Comparison of ENCODE assay signal across 8 mouse cellular contexts in genomic region chr17:57246663-57247392, GRCm38 (mm10). TPM values are rescaled to one million over a fixed set of nuclear protein-coding genes. Genes with fewer than 3 reads are reported as not detected.
DNase-seq lines count a peak whose midpoint lies in the region; ATAC-seq and TF ChIP-seq lines count a peak whose summit lies in the region.

No protein-coding gene starts in this region.

- TF ChIP-seq POLR2A in bone marrow macrophage, adult 2 months (IDR thresholded peaks at IDR 0.05; ENCODE audit: borderline replicate concordance, low read depth, low read length), result no peak

- H3K27ac ChIP-seq in left cerebral cortex, adult 2 months, result peak overlapping the region; percentile 96
- H3K27ac ChIP-seq in bone marrow macrophage, adult 2 months (ENCODE audit: insufficient read depth, low read depth, low read length), result peak overlapping the region; percentile 37
- H3K27ac ChIP-seq in forebrain, embryonic 15.5 days (replicated peaks), result peak overlapping the region; percentile 97
- peak overlapping the region; percentile 78 for H3K27ac ChIP-seq in liver, embryonic 16.5 days (ENCODE audit: low read length)

- H3K36me3 ChIP-seq in forebrain, embryonic 15.5 days, result peaks cover 3% of the 10 kb centered on the region; the same call in 1 of the 2 replicates
- peaks cover 6% of the 10 kb centered on the region for H3K36me3 ChIP-seq in liver, embryonic 16.5 days (ENCODE audit: control insufficient read depth, insufficient read depth)

- H3K9ac ChIP-seq in forebrain, embryonic 15.5 days (replicated peaks), result peak overlapping the region; percentile 80
- H3K9ac ChIP-seq in liver, embryonic 16.5 days (ENCODE audit: low read depth, low read length), result peak overlapping the region; percentile 82

- H3K27me3 ChIP-seq in forebrain, embryonic 15.5 days, result no peaks in the 10 kb centered on the region
- peaks cover 13% of the 10 kb centered on the region for H3K27me3 ChIP-seq in liver, embryonic 16.5 days (ENCODE audit: control insufficient read depth, insufficient read depth, low read depth, low read length)

- peak overlapping the region; percentile 62 for H3K4me3 ChIP-seq in left cerebral cortex, adult 2 months
- peak overlapping the region; percentile 77 for H3K4me3 ChIP-seq in bone marrow macrophage, adult 2 months (ENCODE audit: insufficient read depth, low read length)
- H3K4me3 ChIP-seq in forebrain, embryonic 15.5 days, result peak overlapping the region; percentile 65
- H3K4me3 ChIP-seq in liver, embryonic 16.5 days (ENCODE audit: low read depth, low read length), result peak overlapping the region; percentile 77

- no peak for DNase-seq in left cerebral cortex, adult 2 months (ENCODE audit: extremely low spot score in 1 of 2, low spot score in 2 of 2)
- DNase-seq in left cerebral cortex, postnatal 25 days (ENCODE audit: low spot score in 2 of 2), result no peak
- no peak for DNase-seq in urinary bladder, postnatal 36 days (ENCODE audit: low spot score in 2 of 2)
- DNase-seq in cerebellum, postnatal 4 days (ENCODE audit: low spot score in 2 of 2), result no peak

- TF ChIP-seq CTCF in left cerebral cortex, adult 2 months (IDR thresholded peaks at IDR 0.05), result no peak; the same call in 1 of the 2 replicates
- TF ChIP-seq CTCF in bone marrow macrophage, adult 2 months (IDR thresholded peaks at IDR 0.05; ENCODE audit: low read depth, low read length), result no peak

- intact Hi-C loops in left cerebral cortex, adult 2 months (cut with DNase I), result loop anchor here (2.0 to 10.0 kb wide), 2 partner anchors 186 to 252 kb away; partner anchors contain the start of genes Alkbh7 and Clpp
- intact Hi-C loops in left cerebral cortex, postnatal 25 days (cut with DNase I), result loop anchor here (1.0 kb wide), 1 partner anchor 257 kb away; the partner anchor contains the start of gene Clpp

- peak; percentile 1; the same call in 1 of the 2 replicates for ATAC-seq in forebrain, embryonic 15.5 days (replicated peaks)
- no peak for ATAC-seq in liver, embryonic 16.5 days (ENCODE audit: low read depth)
- ATAC-seq in activated CD4-positive, CD25-positive, alpha-beta regulatory T cell, adult 4 months, result no peak

- 5% methylated on average over 18 of the region's 18 CpGs for WGBS in forebrain, embryonic 15.5 days
- WGBS in liver, embryonic 16.5 days (ENCODE audit: insufficient replicate concordance), result 4% methylated on average over 18 of the region's 18 CpGs

- peak overlapping the region; percentile 65 for H3K4me2 ChIP-seq in forebrain, embryonic 15.5 days (replicated peaks)
- H3K4me2 ChIP-seq in liver, embryonic 16.5 days (ENCODE audit: low read depth, low read length), result peak overlapping the region; percentile 70

- no peaks in the 10 kb centered on the region for H3K9me3 ChIP-seq in forebrain, embryonic 15.5 days
- H3K9me3 ChIP-seq in liver, embryonic 16.5 days (replicated peaks; ENCODE audit: control insufficient read depth, low read length), result no peaks in the 10 kb centered on the region

- peaks cover 15% of the 10 kb centered on the region for H3K4me1 ChIP-seq in bone marrow macrophage, adult 2 months (ENCODE audit: control insufficient read depth, insufficient read depth, low read length)
- H3K4me1 ChIP-seq in forebrain, embryonic 15.5 days, result peaks cover 35% of the 10 kb centered on the region
- H3K4me1 ChIP-seq in liver, embryonic 16.5 days (ENCODE audit: control insufficient read depth, low read depth, low read length), result peaks cover 31% of the 10 kb centered on the region

RNA-seq across cellular contexts. Expression of gene Gpr108, which starts 1.4 kb away (rescaled TPM):
- total RNA-seq in left cerebral cortex, adult 2 months (2021), result 10 to 100 TPM; 24.4 to 24.7 TPM
- total RNA-seq in left cerebral cortex, postnatal 25 days (2021), result 10 to 100 TPM; 21.5 to 24.0 TPM
- polyA plus RNA-seq in bone marrow macrophage, adult 2 months (2012; ENCODE audit: insufficient read depth, insufficient read length, missing spikeins), result 60.4 and 60.7 TPM in 2 replicates
- polyA plus RNA-seq in forebrain, embryonic 15.5 days (2015; fragmentation: Nextera tagmentation; extraction: Ambion mirVana), result 17.0 and 17.7 TPM in 2 replicates
- polyA plus RNA-seq in liver, embryonic 16.5 days (2015; fragmentation: Nextera tagmentation; extraction: Ambion mirVana), result 11.4 and 12.6 TPM in 2 replicates
- 10 to 100 TPM; 46.4 to 55.8 TPM for polyA plus RNA-seq in activated CD4-positive, CD25-positive, alpha-beta regulatory T cell, adult 4 months (2017; shearing (Covaris generic))

RNA-seq across cellular contexts. Expression of gene Trip10, which starts 2.4 kb away (rescaled TPM):
- 10 to 100 TPM in 1 of 2 experiments, 1 to 10 TPM in 1; 9.9 to 10.5 TPM for total RNA-seq in left cerebral cortex, adult 2 months (2021)
- total RNA-seq in left cerebral cortex, postnatal 25 days (2021), result 1 to 10 TPM; 6.5 to 7.3 TPM
- 24.6 and 26.6 TPM in 2 replicates for polyA plus RNA-seq in bone marrow macrophage, adult 2 months (2012; ENCODE audit: insufficient read depth, insufficient read length, missing spikeins)
- polyA plus RNA-seq in forebrain, embryonic 15.5 days (2015; fragmentation: Nextera tagmentation; extraction: Ambion mirVana), result 12.4 and 15.4 TPM in 2 replicates
- 10.4 TPM in 2 replicates for polyA plus RNA-seq in liver, embryonic 16.5 days (2015; fragmentation: Nextera tagmentation; extraction: Ambion mirVana)
- polyA plus RNA-seq in activated CD4-positive, CD25-positive, alpha-beta regulatory T cell, adult 4 months (2017; shearing (Covaris generic)), result 1 to 10 TPM; 1.7 to 2.5 TPM

RNA-seq across cellular contexts. Expression of gene C3, which starts 18.9 kb away (rescaled TPM):
- under 1 TPM; 0.29 to 0.42 TPM for total RNA-seq in left cerebral cortex, adult 2 months (2021)
- under 1 TPM; 0.41 to 0.48 TPM for total RNA-seq in left cerebral cortex, postnatal 25 days (2021)
- polyA plus RNA-seq in bone marrow macrophage, adult 2 months (2012; ENCODE audit: insufficient read depth, insufficient read length, missing spikeins), result 89.2 and 101 TPM in 2 replicates
- 0.59 and 0.93 TPM in 2 replicates for polyA plus RNA-seq in forebrain, embryonic 15.5 days (2015; fragmentation: Nextera tagmentation; extraction: Ambion mirVana)
- polyA plus RNA-seq in liver, embryonic 16.5 days (2015; fragmentation: Nextera tagmentation; extraction: Ambion mirVana), result 494 and 609 TPM in 2 replicates
- polyA plus RNA-seq in activated CD4-positive, CD25-positive, alpha-beta regulatory T cell, adult 4 months (2017; shearing (Covaris generic)), result under 1 TPM in 1 of 2 experiments, not detected in 1; 0.41 TPM

RNA-seq across cellular contexts. Expression of gene Vav1, which starts 32.1 kb away (rescaled TPM):
- total RNA-seq in left cerebral cortex, adult 2 months (2021), result 1 to 10 TPM; 3.1 to 3.5 TPM
- 1 to 10 TPM; 2.9 to 4.3 TPM for total RNA-seq in left cerebral cortex, postnatal 25 days (2021)
- 128 and 138 TPM in 2 replicates for polyA plus RNA-seq in bone marrow macrophage, adult 2 months (2012; ENCODE audit: insufficient read depth, insufficient read length, missing spikeins)
- 1.2 and 1.5 TPM in 2 replicates for polyA plus RNA-seq in forebrain, embryonic 15.5 days (2015; fragmentation: Nextera tagmentation; extraction: Ambion mirVana)
- 13.7 and 14.4 TPM in 2 replicates for polyA plus RNA-seq in liver, embryonic 16.5 days (2015; fragmentation: Nextera tagmentation; extraction: Ambion mirVana)
- polyA plus RNA-seq in activated CD4-positive, CD25-positive, alpha-beta regulatory T cell, adult 4 months (2017; shearing (Covaris generic)), result 10 to 100 TPM; 74.1 to 83.7 TPM

RNA-seq across cellular contexts. Expression of gene Tnfsf14, which starts 52.9 kb away (rescaled TPM):
- total RNA-seq in left cerebral cortex, adult 2 months (2021), result not detected
- total RNA-seq in left cerebral cortex, postnatal 25 days (2021), result not detected
- 3.5 and 3.8 TPM in 2 replicates for polyA plus RNA-seq in bone marrow macrophage, adult 2 months (2012; ENCODE audit: insufficient read depth, insufficient read length, missing spikeins)
- polyA plus RNA-seq in forebrain, embryonic 15.5 days (2015; fragmentation: Nextera tagmentation; extraction: Ambion mirVana), result not detected in 2 replicates
- 1.3 and 1.4 TPM in 2 replicates for polyA plus RNA-seq in liver, embryonic 16.5 days (2015; fragmentation: Nextera tagmentation; extraction: Ambion mirVana)
- polyA plus RNA-seq in activated CD4-positive, CD25-positive, alpha-beta regulatory T cell, adult 4 months (2017; shearing (Covaris generic)), result 10 to 100 TPM in 1 of 2 experiments, 1 to 10 TPM in 1; 7.9 to 12.8 TPM

Comparison
In these comparisons a context has a peak if more than half of its experiments do, and no peak if none do; other contexts are left out.
1. H3K27ac ChIP-seq: peak in every context shown above with its lines; median percentile 97 in forebrain, embryonic 15.5 days; 96 in left cerebral cortex, adult 2 months; 78 in liver, embryonic 16.5 days; 37 in bone marrow macrophage, adult 2 months.
2. RNA of gene C3, which starts 18.9 kb away (polyA plus RNA-seq): 494 to 609 TPM in liver, embryonic 16.5 days and 89.2 to 101 TPM in bone marrow macrophage, adult 2 months; 0.59 to 0.93 TPM in forebrain, embryonic 15.5 days and 0.41 TPM in activated CD4-positive, CD25-positive, alpha-beta regulatory T cell, adult 4 months; every median in the first group is over 10 times any median in the second.
3. Peak in every context shown above with its lines, with median percentiles within 50 percentile points of each other: H3K4me3 ChIP-seq.